Mouse (Mus musculus) liver, postnatal 0 days (tissue): ENCODE data around the gene Nrtn.

Experiments
- CTCF ChIP-seq: sonication (generic); IDR thresholded peaks from 2 replicates; pipeline ENCODE4 v1.5.1; 2016; ENCODE audit warnings: antibody characterized with exemption, low read depth
- EP300 ChIP-seq: IDR thresholded peaks from 2 replicates; pipeline ENCODE4 v1.6.1; 2016; ENCODE audit warnings: antibody characterized with exemption, low read depth, mild to moderate bottlenecking

GRCm38 (mm10) chr17:56715914-56716654, 41.2 kb downstream of the Nrtn start:
- TF ChIP-seq CTCF (no peak), EP300 (no peak)
